Mouse (Mus musculus) heart, postnatal 14 days (tissue): ENCODE measurements at regions not wholly inside any gene's neighbourhood (a gene's known extent, or its start where the extent isn't known, plus 50 kb on each side); places are given as distances from the start of the nearest gene placed in this dataset.

Source experiments
- DNase-seq, 2 experiments: peaks; one replicate each; pipeline ENCODE4 v3.0.0; 2021 to 2022
- intact Hi-C: fragments of 180-260 bp; cut with DNase I; formaldehyde crosslinking; loops from one replicate; pipeline ENCODE4 v1.15.1; 2025

GRCm38 (mm10) chr3:155459701-155460481 is 366.7 kb downstream of the Lrriq3 start:
- DNase-seq, result no peak
- intact Hi-C loops, result no loop called here

- intact Hi-C loops, result no loop called here
- no peak for DNase-seq
These were observed 368.9 kb downstream of the Lrriq3 start for GRCm38 (mm10) chr3:155462095-155462494.

- intact Hi-C loops, result no loop called here
- no peak for DNase-seq
These were observed 377.5 kb downstream of the Lrriq3 start for GRCm38 (mm10) chr3:155470742-155471141.

GRCm38 (mm10) chr3:155485487-155485886 is 392.3 kb downstream of the Lrriq3 start:
- no peak for DNase-seq
- intact Hi-C loops, result no loop called here

- DNase-seq, result no peak
- intact Hi-C loops, result no loop called here
These were observed 394.8 kb downstream of the Lrriq3 start for GRCm38 (mm10) chr3:155487877-155488537.

GRCm38 (mm10) chr3:155490670-155491069 is 397.4 kb downstream of the Lrriq3 start:
- no peak for DNase-seq
- intact Hi-C loops, result no loop called here

GRCm38 (mm10) chr3:155510161-155510857 is 417.1 kb downstream of the Lrriq3 start:
- no peak for DNase-seq

GRCm38 (mm10) chr3:155513885-155514284 is 420.7 kb downstream of the Lrriq3 start:
- intact Hi-C loops, result no loop called here
- DNase-seq, result no peak

More at GRCm38 (mm10) chr3:155510161-155510857, 417.1 kb downstream of the Lrriq3 start:
- intact Hi-C loops, result no loop called here

- DNase-seq, result no peak
- intact Hi-C loops, result no loop called here
These were observed 436.1 kb downstream of the Lrriq3 start for GRCm38 (mm10) chr3:155529312-155529711.

GRCm38 (mm10) chr3:155530811-155531210 is 437.6 kb downstream of the Lrriq3 start:
- intact Hi-C loops, result no loop called here

GRCm38 (mm10) chr3:155532075-155532474 is 438.8 kb downstream of the Lrriq3 start:
- no peak for DNase-seq

More at GRCm38 (mm10) chr3:155530811-155531210, 437.6 kb downstream of the Lrriq3 start:
- no peak for DNase-seq

GRCm38 (mm10) chr3:155548204-155548603 is 455.0 kb downstream of the Lrriq3 start:
- intact Hi-C loops, result no loop called here
- no peak for DNase-seq

More at GRCm38 (mm10) chr3:155532075-155532474, 438.8 kb downstream of the Lrriq3 start:
- intact Hi-C loops, result no loop called here

GRCm38 (mm10) chr3:155577111-155577510 is 483.9 kb downstream of the Lrriq3 start:
- intact Hi-C loops, result no loop called here
- DNase-seq, result no peak

GRCm38 (mm10) chr3:155604001-155604400 is 510.8 kb downstream of the Lrriq3 start:
- intact Hi-C loops, result no loop called here
- DNase-seq, result no peak
